Mouse (Mus musculus) cerebellum, adult 8-10 months (tissue): Measurements from ENCODE around the gene Myo9b.
A peak's percentile ranks its signal among the peaks of the same experiment; 100 is the strongest.

ENCODE experiments used
- DNase-seq: peaks from one replicate; pipeline ENCODE4 v3.0.0; 2022

The Myo9b gene

GRCm38 (mm10) chr8:71392391-71392790, 119.9 kb downstream of the Myo9b start:
- DNase-seq: no peak

GRCm38 (mm10) chr8:71392871-71393270, 120.4 kb downstream of the Myo9b start:
- DNase-seq: peak; percentile 13

DNA sequence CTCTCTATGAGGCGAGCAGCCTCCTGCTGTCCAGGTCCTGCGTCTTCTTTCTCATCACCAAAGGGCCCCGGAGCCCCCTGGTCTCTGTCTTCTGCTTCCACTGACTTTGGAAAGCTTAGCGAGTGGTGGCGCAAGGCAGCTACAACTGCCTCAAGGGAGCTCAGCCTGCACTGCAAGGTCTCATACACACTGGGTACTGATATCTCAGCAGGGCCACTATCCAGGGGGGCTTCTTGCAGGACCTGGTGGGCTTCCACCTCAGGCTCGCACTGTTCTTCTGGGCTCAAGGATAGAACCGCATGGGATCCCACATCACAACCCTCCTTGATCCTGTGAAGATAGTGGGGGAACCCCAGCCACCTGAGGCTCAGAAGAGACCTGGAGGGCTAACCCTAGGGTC, 122.0 kb downstream of the Myo9b start:
- no peak for DNase-seq

DNA sequence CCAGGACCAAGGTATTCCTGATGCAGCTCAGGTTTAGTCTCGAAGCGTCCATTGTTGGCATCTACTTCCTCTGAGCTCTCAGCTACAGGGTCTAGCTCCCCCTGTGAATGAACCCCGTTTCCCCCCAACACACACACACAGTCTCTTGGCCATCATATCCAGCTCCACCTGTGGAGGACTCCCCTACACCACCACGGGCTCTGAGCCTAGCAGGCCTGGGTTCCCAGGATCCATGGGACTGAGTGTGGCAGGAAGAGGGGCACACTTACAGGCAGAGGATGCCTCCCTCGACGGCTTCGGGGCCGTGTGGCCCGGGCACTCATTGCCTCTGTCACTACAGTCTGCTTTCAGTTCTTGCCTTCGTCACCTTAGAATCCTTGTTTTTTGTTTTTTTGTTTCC, 122.6 kb downstream of the Myo9b start:
- DNase-seq: peak; percentile 22

GRCm38 (mm10) chr8:71395629-71396028, 123.1 kb downstream of the Myo9b start, which contains the start of gene Ushbp1:
Gene Ushbp1, minus strand, starts transcription at chr8:71395802.
- DNase-seq: peak; percentile 33

DNA sequence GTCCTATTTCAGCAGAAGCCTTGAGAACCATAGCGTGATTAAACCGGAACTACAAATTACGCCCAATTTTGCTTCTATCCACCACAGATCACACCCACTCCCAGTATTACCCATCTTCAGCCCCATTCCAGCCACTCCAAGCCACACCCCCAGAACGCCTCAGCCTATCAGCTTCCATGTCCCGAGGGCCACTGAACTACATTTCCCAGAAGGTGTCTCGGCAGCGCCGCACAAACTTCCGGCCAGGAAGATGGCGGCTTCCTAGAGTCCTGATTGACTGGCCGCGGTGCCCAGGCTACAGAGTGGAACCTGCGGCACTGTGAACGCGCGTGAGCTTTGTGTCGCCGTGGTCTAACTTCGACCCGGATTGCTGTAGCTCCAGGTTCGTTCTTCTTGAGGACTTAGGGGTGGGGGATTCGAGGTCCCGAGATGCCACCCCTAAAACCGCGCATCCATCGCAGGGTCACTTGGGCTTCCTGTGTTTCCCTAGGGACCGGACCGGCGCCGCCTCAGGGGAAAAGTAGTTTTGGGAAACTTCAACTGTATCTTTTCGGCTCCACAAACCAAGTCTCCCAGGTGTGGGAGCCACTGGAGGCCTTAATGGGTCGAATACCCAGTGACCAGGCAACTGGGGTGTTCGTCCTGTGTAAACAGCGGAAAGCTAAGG, 124.3 kb downstream of the Myo9b start, which contains the start of gene Babam1:
Gene Babam1, plus strand, starts transcription at position 223 of the 667 bp plus-strand sequence.
- peak; percentile 93 for DNase-seq

- peak; percentile 35 for DNase-seq
Observed at GRCm38 (mm10) chr8:71397701-71398100, 125.2 kb downstream of the Myo9b start.

GRCm38 (mm10) chr8:71400826-71401225, 128.3 kb downstream of the Myo9b start:
- DNase-seq: peak; percentile 3

- peak; percentile 3 for DNase-seq
Observed at GRCm38 (mm10) chr8:71401454-71401853, 128.9 kb downstream of the Myo9b start.

GRCm38 (mm10) chr8:71402446-71402964, 130.0 kb downstream of the Myo9b start:
- no peak for DNase-seq

DNA sequence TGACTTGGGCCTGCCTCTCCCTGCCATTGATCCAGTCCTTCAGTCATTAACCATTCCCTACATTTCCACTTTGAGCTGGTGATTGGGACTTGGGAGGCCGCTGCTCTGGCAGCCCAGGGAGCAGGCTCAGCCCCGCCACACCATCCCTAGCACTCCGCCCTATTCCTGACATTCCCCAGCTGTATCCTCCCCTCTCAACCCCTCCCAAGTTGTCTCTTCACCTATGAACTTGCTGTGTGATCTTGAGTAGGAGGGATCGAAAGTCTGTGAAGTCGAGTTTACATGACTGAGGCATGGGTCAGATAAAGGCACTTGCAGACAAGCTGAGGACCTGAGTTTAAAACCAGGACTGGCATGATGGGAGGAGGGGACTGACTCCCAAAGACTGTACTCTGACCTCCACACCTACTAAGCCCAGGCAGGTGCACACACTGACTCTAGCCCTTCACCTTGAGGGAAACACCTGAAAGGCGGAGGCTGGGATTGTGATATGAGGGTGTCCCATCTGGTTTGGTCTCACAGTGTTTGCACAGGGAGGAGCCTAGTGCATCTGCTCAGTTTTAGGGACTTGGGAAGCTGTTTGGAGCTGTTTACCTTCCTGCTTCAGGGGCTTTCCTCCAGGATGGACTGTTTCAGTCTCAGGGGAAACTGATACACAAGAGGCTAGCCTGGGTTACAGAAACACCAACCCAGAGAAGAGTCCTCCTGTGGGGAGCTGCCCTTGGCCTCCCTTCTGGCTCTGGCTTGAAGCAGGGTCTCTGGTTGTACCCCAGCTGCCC, 130.8 kb downstream of the Myo9b start:
- peak; percentile 5 for DNase-seq

DNA sequence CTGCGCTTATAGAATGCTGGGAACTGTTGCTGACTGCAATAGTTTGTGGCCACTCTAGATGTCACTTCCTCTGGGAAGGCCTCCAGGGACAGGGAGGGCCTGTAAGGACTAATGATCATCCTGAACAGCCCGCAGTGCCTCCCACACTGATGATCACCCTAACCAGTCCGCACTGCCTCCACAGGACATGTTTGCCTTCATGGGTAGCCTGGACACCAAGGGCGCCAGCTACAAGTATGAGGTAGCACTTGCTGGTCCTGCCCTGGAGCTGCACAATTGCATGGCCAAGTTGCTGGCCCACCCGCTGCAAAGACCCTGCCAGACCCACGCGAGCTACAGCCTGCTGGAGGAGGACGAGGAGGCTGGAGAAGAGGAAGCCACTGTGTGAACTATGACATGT, 131.5 kb downstream of the Myo9b start:
- peak; percentile 3 for DNase-seq

- DNase-seq: peak; percentile 23
Observed at GRCm38 (mm10) chr8:71404951-71405351, 132.4 kb downstream of the Myo9b start.

- peak; percentile 95 for DNase-seq
Observed at GRCm38 (mm10) chr8:71405401-71406098, 133.0 kb downstream of the Myo9b start, which contains the start of gene Ankle1. Gene Ankle1, plus strand, starts transcription at chr8:71406010.

DNA sequence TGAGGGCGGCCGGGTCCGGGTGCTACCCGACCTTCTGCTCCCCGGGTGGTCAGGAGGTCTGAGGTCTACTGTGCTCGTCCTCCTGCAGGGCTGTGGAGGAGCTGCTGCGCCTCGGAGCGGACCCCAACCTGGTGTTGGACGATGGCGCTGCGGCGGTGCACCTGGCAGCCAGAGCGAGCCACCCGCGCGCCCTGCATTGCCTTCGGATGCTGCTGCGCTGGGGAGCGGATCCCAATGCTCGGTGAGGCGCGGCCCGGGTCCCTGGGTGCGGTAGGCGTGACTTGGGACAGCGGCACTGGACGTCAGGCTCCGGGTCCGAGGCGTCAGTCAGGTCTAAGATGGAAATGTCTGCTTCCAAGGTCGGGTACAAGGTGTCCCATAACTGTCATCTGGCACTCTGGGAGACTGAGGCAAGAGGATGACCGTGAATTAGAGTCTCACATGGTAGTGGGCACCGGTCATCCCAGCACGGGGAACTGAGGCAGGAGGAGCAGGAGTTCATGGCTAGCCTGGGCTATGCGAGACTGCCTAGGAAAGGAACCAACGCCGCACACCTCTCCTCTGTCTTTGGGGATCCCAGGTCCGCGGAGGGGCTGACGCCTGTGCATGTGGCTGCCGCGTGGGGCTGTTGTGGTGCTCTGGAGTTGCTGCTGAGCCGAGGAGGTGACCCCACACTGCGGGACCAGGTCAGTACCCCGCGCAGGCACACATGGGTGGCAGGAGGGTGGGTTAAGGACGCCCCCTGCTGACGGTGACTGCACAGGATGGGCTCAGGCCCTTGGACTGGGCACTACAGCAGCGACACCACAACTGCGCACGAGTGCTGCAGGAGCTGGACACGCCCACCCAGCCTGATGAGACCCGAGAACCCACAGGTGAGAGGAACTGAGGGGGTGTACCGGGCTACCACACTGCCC, 133.8 kb downstream of the Myo9b start:
- DNase-seq: peak; percentile 47

GRCm38 (mm10) chr8:71407441-71407840, 134.9 kb downstream of the Myo9b start:
- peak; percentile 2 for DNase-seq

DNA sequence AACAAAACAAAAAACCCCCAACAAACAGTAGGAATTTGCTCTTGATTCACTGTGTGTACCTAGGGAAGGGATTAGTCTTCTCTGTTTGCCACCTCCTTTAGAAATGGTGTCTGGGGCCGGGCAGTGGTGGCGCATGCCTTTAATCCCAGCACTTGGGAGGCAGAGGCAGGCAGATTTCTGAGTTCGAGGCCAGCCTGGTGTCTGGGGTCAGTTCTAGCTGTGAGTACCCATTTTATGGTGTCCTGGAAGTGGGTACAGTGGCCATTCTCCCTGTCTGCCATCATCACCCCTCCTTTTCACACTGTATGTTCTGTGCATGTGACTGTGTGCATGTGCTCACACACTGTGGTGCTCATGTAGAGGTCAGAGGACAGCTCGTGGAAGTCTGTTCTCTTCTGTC, 135.7 kb downstream of the Myo9b start:
- DNase-seq: peak; percentile 2
